Mouse (Mus musculus): ENCODE measurements around the gene Zfp709. TPM values are rescaled to one million over a fixed set of nuclear protein-coding genes. Genes with fewer than 3 reads are reported as not detected.

Gene Zfp709
- polyA plus RNA-seq, 1 experiment from 2014 or later = 5.3 TPM

DNA sequence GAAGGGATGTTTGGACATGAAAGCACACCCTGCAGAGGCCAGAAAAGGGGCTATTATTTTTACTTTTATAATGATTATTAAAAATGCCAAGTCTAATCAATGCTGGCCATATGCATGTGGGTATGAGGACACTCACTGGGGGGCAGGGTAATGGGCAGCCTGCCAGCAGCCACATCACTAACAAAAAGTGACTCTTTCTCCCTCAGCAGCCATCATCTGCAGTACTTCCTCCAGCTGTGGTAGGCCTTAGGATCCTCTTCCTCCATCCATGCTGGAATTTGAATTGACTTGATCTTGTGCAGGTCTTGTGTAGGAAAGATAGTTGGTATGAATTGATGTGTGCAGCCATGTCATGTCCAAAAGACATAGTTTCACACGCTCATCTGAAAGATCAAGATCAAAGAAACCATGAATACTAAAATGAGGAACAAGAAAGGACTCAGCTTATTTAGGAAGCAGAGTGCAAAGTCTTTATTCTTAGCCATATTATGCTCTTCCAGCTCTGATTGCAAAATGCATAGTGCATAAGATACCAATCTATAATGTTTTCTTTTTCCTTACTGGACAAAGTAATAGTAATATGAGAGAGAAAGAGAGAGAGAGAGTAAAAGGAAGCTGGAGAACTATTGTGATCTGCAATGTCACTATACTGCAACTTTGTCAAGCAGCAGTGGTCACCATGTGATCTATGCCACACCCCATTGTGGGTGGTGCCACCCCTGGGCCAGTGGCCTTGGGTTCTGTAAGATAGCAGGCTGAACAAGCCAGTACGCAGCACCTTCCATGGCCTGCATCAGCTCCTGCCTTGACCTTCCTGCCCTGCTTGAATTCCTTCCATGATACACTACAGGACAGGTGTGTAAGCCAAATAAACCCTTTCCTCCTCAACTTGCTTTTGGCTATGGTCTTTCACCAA is 58.7 kb downstream of the Zfp709 start:
- ATAC-seq (ENCODE audit: insufficient read depth, low FRiP score, low read depth) = peak; percentile 58; the same call in 1 of the 2 replicates
- Histone ChIP-seq H3K27me3 (replicated peaks) (no peaks in the 10 kb centered on the region), H3K4me3 (replicated peaks) (no peak overlapping the region), H3K4me1 (no peaks in the 10 kb centered on the region), H3K9ac (no peak overlapping the region), H3K4me2 (no peak overlapping the region), H3K27ac (no peak overlapping the region), H3K9me3 (no peaks in the 10 kb centered on the region), H3K36me3 (no peaks in the 10 kb centered on the region)
- WGBS = 78% methylated on average over 2 of the region's 2 CpGs

DNA sequence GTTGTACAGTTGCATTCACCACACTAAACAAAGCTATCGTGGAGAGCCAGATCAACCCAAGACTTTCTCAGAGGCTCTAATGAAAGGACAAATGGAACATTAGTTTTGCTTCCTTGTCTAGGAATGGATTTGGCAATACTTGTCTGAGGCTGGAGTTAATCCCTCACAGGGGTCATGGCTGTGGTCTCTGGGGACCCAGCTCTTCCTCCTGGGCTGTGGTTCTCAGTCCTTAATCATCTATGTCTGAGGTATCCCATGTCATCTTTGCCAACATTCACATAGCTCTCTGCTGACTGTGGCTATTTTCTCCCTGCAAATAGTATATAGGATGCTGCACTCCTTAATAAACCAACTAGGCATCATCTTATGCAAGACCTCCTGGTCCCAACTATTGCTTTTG is 60.0 kb downstream of the Zfp709 start:
- Histone ChIP-seq H3K4me2 (no peak overlapping the region), H3K27ac (no peak overlapping the region), H3K4me1 (no peaks in the 10 kb centered on the region), H3K9ac (no peak overlapping the region), H3K9me3 (no peaks in the 10 kb centered on the region), H3K4me3 (replicated peaks) (no peak overlapping the region), H3K36me3 (no peaks in the 10 kb centered on the region), H3K27me3 (replicated peaks) (no peaks in the 10 kb centered on the region)
- ATAC-seq (ENCODE audit: insufficient read depth, low FRiP score, low read depth) = no peak
- 77% methylated on average over 1 of the region's 1 CpGs for WGBS

Other genes starting within 250 kb of the Zfp709 start
- gene Unc13a, start 210.3 kb upstream of the Zfp709 start, polyA plus RNA-seq (2015; fragmentation: Nextera tagmentation; extraction: Ambion mirVana) = 1.1 TPM in 2 replicates
- gene Jak3, start 205.7 kb upstream of the Zfp709 start, polyA plus RNA-seq (2015; fragmentation: Nextera tagmentation; extraction: Ambion mirVana) = 9.1 and 9.6 TPM in 2 replicates
- gene Insl3, start 192.8 kb upstream of the Zfp709 start, polyA plus RNA-seq (2015; fragmentation: Nextera tagmentation; extraction: Ambion mirVana) = 1.4 and 2.0 TPM in 2 replicates
- gene B3gnt3, start 180.2 kb upstream of the Zfp709 start, polyA plus RNA-seq (2015; fragmentation: Nextera tagmentation; extraction: Ambion mirVana) = 10.4 and 12.2 TPM in 2 replicates
- gene Fcho1, start 156.3 kb upstream of the Zfp709 start, polyA plus RNA-seq (2015; fragmentation: Nextera tagmentation; extraction: Ambion mirVana) = 7.6 and 8.3 TPM in 2 replicates
- 5.1 and 5.3 TPM in 2 replicates for gene Zfp882, start 26.6 kb downstream of the Zfp709 start, polyA plus RNA-seq (2015; fragmentation: Nextera tagmentation; extraction: Ambion mirVana)
- 21.9 and 22.1 TPM in 2 replicates for gene Zfp617, start 26.6 kb downstream of the Zfp709 start, polyA plus RNA-seq (2015; fragmentation: Nextera tagmentation; extraction: Ambion mirVana)
- 20.6 and 24.7 TPM in 2 replicates for gene Zfp961, start 69.0 kb downstream of the Zfp709 start, polyA plus RNA-seq (2015; fragmentation: Nextera tagmentation; extraction: Ambion mirVana)
- gene Cyp4f18, start 127.6 kb downstream of the Zfp709 start, polyA plus RNA-seq (2015; fragmentation: Nextera tagmentation; extraction: Ambion mirVana) = 3.7 and 4.0 TPM in 2 replicates
- gene Olfr372, start 159.2 kb downstream of the Zfp709 start, polyA plus RNA-seq (2015; fragmentation: Nextera tagmentation; extraction: Ambion mirVana) = not detected in 2 replicates
- gene Olfr373, start 201.2 kb downstream of the Zfp709 start, polyA plus RNA-seq (2015; fragmentation: Nextera tagmentation; extraction: Ambion mirVana) = 0.06 TPM in 1 of 2 replicates, not detected in the other
- 0.01 TPM in 1 of 2 replicates, not detected in the other for gene Olfr374, start 225.0 kb downstream of the Zfp709 start, polyA plus RNA-seq (2015; fragmentation: Nextera tagmentation; extraction: Ambion mirVana)